Mouse (Mus musculus) spleen, postnatal 36 days (tissue): ENCODE measurements around the gene Nanos3.

ENCODE experiments used
- DNase-seq, 2 experiments: peaks; one replicate each; pipeline ENCODE4 v3.0.0; 2022; ENCODE audit warnings: low spot score in 2 of 2, mixed read lengths in 1 of 2

The Nanos3 gene

DNA sequence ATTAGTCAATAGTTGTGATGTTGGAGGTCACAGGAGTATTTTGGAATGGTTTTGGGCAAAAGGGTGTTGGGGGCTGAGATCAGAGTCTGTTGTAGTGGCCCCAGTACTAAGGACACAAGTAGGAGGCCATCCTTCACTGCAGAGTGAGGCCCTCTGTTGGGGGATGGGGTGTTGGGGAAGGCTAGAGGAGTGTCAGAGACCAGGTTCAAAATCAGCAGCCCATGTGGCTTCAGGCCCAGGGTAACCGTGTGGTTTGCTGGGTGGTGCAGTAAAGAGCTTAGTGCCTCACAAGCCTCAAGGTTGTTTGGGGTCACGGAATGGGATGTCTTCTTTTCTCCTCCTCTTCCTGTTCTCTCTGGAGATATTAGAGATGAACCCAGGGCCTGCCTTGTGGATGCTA, 58.3 kb downstream of the Nanos3 start:
- no peak for DNase-seq

DNA sequence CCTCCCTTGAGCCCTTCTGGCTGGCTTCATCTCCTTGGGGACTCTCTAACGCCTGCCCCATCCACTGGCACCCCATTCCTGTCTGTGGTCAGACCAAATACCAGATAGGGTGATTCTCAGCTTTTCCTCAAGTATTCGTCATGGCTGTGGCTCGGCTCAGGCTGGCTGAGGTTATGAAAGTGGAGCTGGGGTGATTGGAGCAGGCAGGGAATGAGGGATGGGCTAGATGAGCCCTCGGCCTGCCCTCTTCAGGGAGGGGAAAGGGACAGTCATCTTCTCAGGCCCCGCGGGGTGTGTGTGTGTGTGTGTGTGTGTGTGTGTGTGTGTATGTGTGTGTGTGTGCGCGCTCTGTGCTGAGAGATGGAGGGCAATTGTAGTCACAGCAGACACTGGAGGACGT, 59.4 kb downstream of the Nanos3 start, which contains the start of gene Podnl1:
Podnl1 (plus strand) TSS at position 334 of the 400 bp plus-strand sequence.
- no peak for DNase-seq
